Mouse (Mus musculus): ENCODE results near the gene Gimap1.

GRCm38 (mm10) chr6:48770696-48771095 lies 31.8 kb downstream of the Gimap1 start, which contains the start of gene Gimap3:
- TF ChIP-seq CTCF (IDR thresholded peaks at IDR 0.05; ENCODE audit: low read depth) (no peak), EP300 (IDR thresholded peaks at IDR 0.05; ENCODE audit: low read depth) (no peak)

All from liver, embryonic 14.5 days (tissue).